Mouse (Mus musculus) G1E (cell line): ENCODE results near the gene Fam234a.

Experiments used
- CTCF ChIP-seq: IDR thresholded peaks from 2 replicates; pipeline ENCODE4 v1.5.1; 2012; ENCODE audit warnings: low read depth, low read length, inconsistent platforms, mixed read lengths
- GATA1 ChIP-seq: IDR thresholded peaks from 2 replicates; pipeline ENCODE4 v1.6.1; 2012; ENCODE audit warnings: borderline replicate concordance, low read length, inconsistent platforms, mixed read lengths
- POLR2AphosphoS5 ChIP-seq: IDR thresholded peaks from 2 replicates; pipeline ENCODE4 v1.6.1; 2012; ENCODE audit warnings: low read depth, low read length, inconsistent platforms; ENCODE audit not compliant: insufficient replicate concordance
- TAL1 ChIP-seq: conservative IDR thresholded peaks from 2 replicates; pipeline ENCODE4 v1.6.1; 2012; ENCODE audit warnings: low read depth, low read length, inconsistent platforms, mixed read lengths

DNA sequence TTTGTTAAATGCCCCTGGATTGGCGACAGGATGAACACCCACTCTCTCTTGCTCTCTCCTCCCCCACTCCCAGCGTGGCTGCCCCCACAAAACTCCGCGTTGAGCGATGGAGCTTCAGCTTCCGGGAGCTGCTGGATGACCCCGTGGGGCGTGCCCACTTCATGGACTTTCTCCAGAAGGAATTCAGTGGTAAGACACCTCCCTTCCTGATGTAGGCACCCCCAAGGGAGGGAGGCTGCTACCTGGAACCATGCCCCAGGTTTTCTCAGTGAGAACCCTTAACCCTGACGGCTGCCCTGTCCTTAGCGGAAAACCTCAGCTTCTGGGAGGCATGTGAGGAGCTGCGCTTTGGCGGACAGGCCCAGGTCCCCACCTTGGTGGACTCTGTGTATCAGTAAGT, 36.4 kb downstream of the Fam234a start, which contains the start of gene Arhgdig:
- TF ChIP-seq CTCF = no peak
- TF ChIP-seq GATA1 = no peak
- no peak for TF ChIP-seq POLR2AphosphoS5
- no peak for TF ChIP-seq TAL1
